Mouse (Mus musculus): ENCODE results near the gene Gm20696. TPM values are rescaled to one million over a fixed set of nuclear protein-coding genes. Genes with fewer than 3 reads are reported as not detected.

The Gm20696 gene
- polyA plus RNA-seq, 1 experiment = 0.24 TPM

GRCm38 (mm10) chr6:99359036-99359698 is 307.4 kb downstream of the Gm20696 start:
- no peak for TF ChIP-seq POLR2A (IDR thresholded peaks at IDR 0.05; ENCODE audit: insufficient read depth, low read length)
- no peak for TF ChIP-seq CTCF (IDR thresholded peaks at IDR 0.05; ENCODE audit: low read depth, low read length)
- no peak for TF ChIP-seq EP300 (IDR thresholded peaks at IDR 0.05; ENCODE audit: insufficient read depth, low read depth, low read length)
- H3K4me1 ChIP-seq (ENCODE audit: control insufficient read depth, insufficient read depth, low read length) = no peaks in the 10 kb centered on the region
- H3K27me3 ChIP-seq (ENCODE audit: control insufficient read depth, insufficient read depth, low read length, poor library complexity, severe bottlenecking) = no peaks in the 10 kb centered on the region
- H3K4me3 ChIP-seq (ENCODE audit: low read depth, low read length) = no peak overlapping the region
- H3K9ac ChIP-seq (ENCODE audit: low read depth, poor library complexity, severe bottlenecking) = no peak overlapping the region
- H3K9me3 ChIP-seq (replicated peaks; ENCODE audit: control insufficient read depth, insufficient read depth, low read length, poor library complexity, severe bottlenecking) = no peaks in the 10 kb centered on the region
- H3K27ac ChIP-seq (ENCODE audit: insufficient read depth, low read length) = no peak overlapping the region
- no peaks in the 10 kb centered on the region for H3K36me3 ChIP-seq (ENCODE audit: control insufficient read depth, insufficient read depth, low read length, poor library complexity, severe bottlenecking)

DNA sequence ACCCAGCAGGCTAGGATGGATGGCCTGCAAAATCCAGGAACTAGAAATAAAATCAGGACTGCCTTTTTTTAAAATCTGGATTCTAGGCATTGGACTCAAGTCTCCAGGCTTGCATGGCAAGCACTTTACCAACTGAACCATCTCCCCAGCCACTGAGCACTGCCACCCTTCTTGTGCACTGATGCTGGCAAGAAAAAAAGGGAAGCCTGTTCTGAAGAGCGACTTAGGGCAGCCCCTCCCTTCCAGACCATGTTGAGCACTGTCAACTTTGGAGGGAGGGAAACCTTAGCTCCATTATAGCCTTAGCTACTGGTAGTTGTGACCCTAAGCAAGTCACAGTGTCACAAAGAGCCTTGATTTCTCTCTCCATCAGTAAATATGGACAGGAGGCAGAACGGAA is 308.7 kb downstream of the Gm20696 start:
- Histone ChIP-seq H3K36me3 (ENCODE audit: control insufficient read depth, insufficient read depth, low read length, poor library complexity, severe bottlenecking) (no peaks in the 10 kb centered on the region), H3K4me3 (ENCODE audit: low read depth, low read length) (no peak overlapping the region), H3K27ac (ENCODE audit: insufficient read depth, low read length) (no peak overlapping the region), H3K4me1 (ENCODE audit: control insufficient read depth, insufficient read depth, low read length) (no peaks in the 10 kb centered on the region), H3K9ac (ENCODE audit: low read depth, poor library complexity, severe bottlenecking) (no peak overlapping the region), H3K9me3 (replicated peaks; ENCODE audit: control insufficient read depth, insufficient read depth, low read length, poor library complexity, severe bottlenecking) (no peaks in the 10 kb centered on the region), H3K27me3 (ENCODE audit: control insufficient read depth, insufficient read depth, low read length, poor library complexity, severe bottlenecking) (no peaks in the 10 kb centered on the region)
- TF ChIP-seq CTCF (IDR thresholded peaks at IDR 0.05; ENCODE audit: low read depth, low read length) (no peak), POLR2A (IDR thresholded peaks at IDR 0.05; ENCODE audit: insufficient read depth, low read length) (no peak), EP300 (IDR thresholded peaks at IDR 0.05; ENCODE audit: insufficient read depth, low read depth, low read length) (no peak)

DNA sequence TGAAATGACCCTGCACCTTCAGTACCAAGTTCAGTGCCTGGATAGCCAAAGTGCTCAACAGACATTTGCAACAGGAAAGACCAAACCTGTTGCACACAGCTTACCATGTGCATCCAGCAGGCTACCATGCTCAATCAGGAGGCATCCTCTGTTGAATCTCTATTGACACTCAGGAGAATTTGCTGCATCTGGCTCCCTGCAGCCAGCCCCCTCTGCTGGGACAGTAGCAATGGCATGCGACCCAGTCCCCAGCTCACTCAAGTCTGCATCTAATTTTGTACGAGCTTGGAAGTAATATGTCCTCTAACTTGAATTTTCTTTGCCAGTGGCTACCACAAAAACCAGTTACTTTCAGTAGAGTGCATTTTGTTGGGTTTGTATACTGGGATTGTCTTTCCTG is 312.3 kb downstream of the Gm20696 start:
- no peak for TF ChIP-seq CTCF (IDR thresholded peaks at IDR 0.05; ENCODE audit: low read depth, low read length)
- TF ChIP-seq EP300 (IDR thresholded peaks at IDR 0.05; ENCODE audit: insufficient read depth, low read depth, low read length) = no peak
- TF ChIP-seq POLR2A (IDR thresholded peaks at IDR 0.05; ENCODE audit: insufficient read depth, low read length) = no peak
- no peaks in the 10 kb centered on the region for H3K4me1 ChIP-seq (ENCODE audit: control insufficient read depth, insufficient read depth, low read length)
- H3K36me3 ChIP-seq (ENCODE audit: control insufficient read depth, insufficient read depth, low read length, poor library complexity, severe bottlenecking) = no peaks in the 10 kb centered on the region
- H3K9me3 ChIP-seq (replicated peaks; ENCODE audit: control insufficient read depth, insufficient read depth, low read length, poor library complexity, severe bottlenecking) = no peaks in the 10 kb centered on the region
- H3K9ac ChIP-seq (ENCODE audit: low read depth, poor library complexity, severe bottlenecking) = no peak overlapping the region
- H3K4me3 ChIP-seq (ENCODE audit: low read depth, low read length) = no peak overlapping the region
- H3K27ac ChIP-seq (ENCODE audit: insufficient read depth, low read length) = no peak overlapping the region
- no peaks in the 10 kb centered on the region for H3K27me3 ChIP-seq (ENCODE audit: control insufficient read depth, insufficient read depth, low read length, poor library complexity, severe bottlenecking)

GRCm38 (mm10) chr6:99353441-99353840 is 313.2 kb downstream of the Gm20696 start:
- Histone ChIP-seq H3K36me3 (ENCODE audit: control insufficient read depth, insufficient read depth, low read length, poor library complexity, severe bottlenecking) (no peaks in the 10 kb centered on the region), H3K4me1 (ENCODE audit: control insufficient read depth, insufficient read depth, low read length) (no peaks in the 10 kb centered on the region), H3K27ac (ENCODE audit: insufficient read depth, low read length) (no peak overlapping the region), H3K9me3 (replicated peaks; ENCODE audit: control insufficient read depth, insufficient read depth, low read length, poor library complexity, severe bottlenecking) (no peaks in the 10 kb centered on the region), H3K4me3 (ENCODE audit: low read depth, low read length) (no peak overlapping the region), H3K9ac (ENCODE audit: low read depth, poor library complexity, severe bottlenecking) (no peak overlapping the region), H3K27me3 (ENCODE audit: control insufficient read depth, insufficient read depth, low read length, poor library complexity, severe bottlenecking) (no peaks in the 10 kb centered on the region)
- TF ChIP-seq CTCF (IDR thresholded peaks at IDR 0.05; ENCODE audit: low read depth, low read length) (no peak), EP300 (IDR thresholded peaks at IDR 0.05; ENCODE audit: insufficient read depth, low read depth, low read length) (no peak), POLR2A (IDR thresholded peaks at IDR 0.05; ENCODE audit: insufficient read depth, low read length) (no peak)

DNA sequence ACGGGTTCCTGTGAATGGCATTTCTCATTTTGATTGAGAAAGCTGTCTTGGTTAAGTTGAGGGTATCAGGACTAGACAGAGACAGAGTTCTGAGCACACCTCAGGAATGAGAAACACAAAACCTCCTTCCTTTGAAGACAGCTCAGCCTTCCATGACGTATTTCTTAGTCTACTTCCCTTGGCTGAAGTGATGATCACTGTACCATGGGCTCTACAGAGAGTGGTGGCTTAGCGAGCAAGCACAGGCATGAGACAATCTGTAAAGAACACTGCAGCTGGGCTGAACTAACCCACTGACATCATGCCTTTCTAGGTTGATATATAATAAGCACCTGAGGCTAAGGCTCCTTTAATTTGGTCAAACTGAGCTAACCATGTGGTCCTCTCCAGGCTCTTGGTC is 316.0 kb downstream of the Gm20696 start:
- H3K36me3 ChIP-seq (ENCODE audit: control insufficient read depth, insufficient read depth, low read length, poor library complexity, severe bottlenecking) = no peaks in the 10 kb centered on the region
- H3K27ac ChIP-seq (ENCODE audit: insufficient read depth, low read length) = no peak overlapping the region
- no peaks in the 10 kb centered on the region for H3K27me3 ChIP-seq (ENCODE audit: control insufficient read depth, insufficient read depth, low read length, poor library complexity, severe bottlenecking)
- no peak overlapping the region for H3K4me3 ChIP-seq (ENCODE audit: low read depth, low read length)
- no peaks in the 10 kb centered on the region for H3K9me3 ChIP-seq (replicated peaks; ENCODE audit: control insufficient read depth, insufficient read depth, low read length, poor library complexity, severe bottlenecking)
- TF ChIP-seq EP300 (IDR thresholded peaks at IDR 0.05; ENCODE audit: insufficient read depth, low read depth, low read length) (no peak), CTCF (IDR thresholded peaks at IDR 0.05; ENCODE audit: low read depth, low read length) (no peak), POLR2A (IDR thresholded peaks at IDR 0.05; ENCODE audit: insufficient read depth, low read length) (no peak)
- no peaks in the 10 kb centered on the region for H3K4me1 ChIP-seq (ENCODE audit: control insufficient read depth, insufficient read depth, low read length)
- H3K9ac ChIP-seq (ENCODE audit: low read depth, poor library complexity, severe bottlenecking) = no peak overlapping the region

DNA sequence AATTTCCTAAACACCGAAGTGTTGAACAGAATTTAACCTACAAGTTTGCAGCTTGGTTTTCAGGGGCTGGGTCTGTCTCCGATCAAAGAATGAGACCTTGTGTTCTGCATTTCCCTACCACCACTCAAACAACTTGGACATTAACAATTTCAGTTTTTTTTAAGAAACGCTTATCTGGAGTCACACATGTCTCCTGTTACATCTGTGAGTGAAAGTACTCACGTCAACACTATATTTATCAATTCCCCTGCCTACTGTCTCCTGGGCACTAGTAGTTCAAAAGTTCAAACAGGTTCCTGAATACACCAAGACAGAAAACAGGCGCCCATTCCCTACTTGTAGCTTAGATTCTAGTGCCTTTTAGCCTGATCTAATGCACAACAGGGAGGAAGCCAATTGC is 316.4 kb downstream of the Gm20696 start:
- Histone ChIP-seq H3K4me3 (ENCODE audit: low read depth, low read length) (no peak overlapping the region), H3K9ac (ENCODE audit: low read depth, poor library complexity, severe bottlenecking) (no peak overlapping the region), H3K27ac (ENCODE audit: insufficient read depth, low read length) (no peak overlapping the region), H3K36me3 (ENCODE audit: control insufficient read depth, insufficient read depth, low read length, poor library complexity, severe bottlenecking) (no peaks in the 10 kb centered on the region), H3K9me3 (replicated peaks; ENCODE audit: control insufficient read depth, insufficient read depth, low read length, poor library complexity, severe bottlenecking) (no peaks in the 10 kb centered on the region), H3K27me3 (ENCODE audit: control insufficient read depth, insufficient read depth, low read length, poor library complexity, severe bottlenecking) (no peaks in the 10 kb centered on the region), H3K4me1 (ENCODE audit: control insufficient read depth, insufficient read depth, low read length) (no peaks in the 10 kb centered on the region)
- no peak for TF ChIP-seq POLR2A (IDR thresholded peaks at IDR 0.05; ENCODE audit: insufficient read depth, low read length)
- TF ChIP-seq EP300 (IDR thresholded peaks at IDR 0.05; ENCODE audit: insufficient read depth, low read depth, low read length) = no peak
- no peak for TF ChIP-seq CTCF (IDR thresholded peaks at IDR 0.05; ENCODE audit: low read depth, low read length)

Data from ES-Bruce4 (cell line).